Mouse (Mus musculus) testis, postnatal 10 days (tissue): ENCODE results near the gene Ifitm5.

Source experiments
- DNase-seq: peaks from one replicate; pipeline ENCODE4 v3.0.0; 2021; ENCODE audit warnings: low spot score

The Ifitm5 gene

GRCm38 (mm10) chr7:140902036-140902875 is 47.8 kb downstream of the Ifitm5 start:
- DNase-seq, result no peak

- no peak for DNase-seq
These were observed 49.9 kb downstream of the Ifitm5 start, which contains the start of gene Cox8b for GRCm38 (mm10) chr7:140900220-140900619. TSS of gene Cox8b (minus strand) at chr7:140900446.

- no peak for DNase-seq
These were observed 51.0 kb downstream of the Ifitm5 start for GRCm38 (mm10) chr7:140899121-140899520.
